Mouse (Mus musculus) frontal cortex, postnatal 14 days (tissue): Measurements from ENCODE around the gene Sumo3.
A peak's percentile ranks its signal among the peaks of the same experiment; 100 is the strongest.

Experiments
- DNase-seq, 2 experiments: peaks; one replicate each; pipeline ENCODE4 v3.0.0; 2022; ENCODE audit warnings: low spot score in 2 of 2

The Sumo3 gene

DNA sequence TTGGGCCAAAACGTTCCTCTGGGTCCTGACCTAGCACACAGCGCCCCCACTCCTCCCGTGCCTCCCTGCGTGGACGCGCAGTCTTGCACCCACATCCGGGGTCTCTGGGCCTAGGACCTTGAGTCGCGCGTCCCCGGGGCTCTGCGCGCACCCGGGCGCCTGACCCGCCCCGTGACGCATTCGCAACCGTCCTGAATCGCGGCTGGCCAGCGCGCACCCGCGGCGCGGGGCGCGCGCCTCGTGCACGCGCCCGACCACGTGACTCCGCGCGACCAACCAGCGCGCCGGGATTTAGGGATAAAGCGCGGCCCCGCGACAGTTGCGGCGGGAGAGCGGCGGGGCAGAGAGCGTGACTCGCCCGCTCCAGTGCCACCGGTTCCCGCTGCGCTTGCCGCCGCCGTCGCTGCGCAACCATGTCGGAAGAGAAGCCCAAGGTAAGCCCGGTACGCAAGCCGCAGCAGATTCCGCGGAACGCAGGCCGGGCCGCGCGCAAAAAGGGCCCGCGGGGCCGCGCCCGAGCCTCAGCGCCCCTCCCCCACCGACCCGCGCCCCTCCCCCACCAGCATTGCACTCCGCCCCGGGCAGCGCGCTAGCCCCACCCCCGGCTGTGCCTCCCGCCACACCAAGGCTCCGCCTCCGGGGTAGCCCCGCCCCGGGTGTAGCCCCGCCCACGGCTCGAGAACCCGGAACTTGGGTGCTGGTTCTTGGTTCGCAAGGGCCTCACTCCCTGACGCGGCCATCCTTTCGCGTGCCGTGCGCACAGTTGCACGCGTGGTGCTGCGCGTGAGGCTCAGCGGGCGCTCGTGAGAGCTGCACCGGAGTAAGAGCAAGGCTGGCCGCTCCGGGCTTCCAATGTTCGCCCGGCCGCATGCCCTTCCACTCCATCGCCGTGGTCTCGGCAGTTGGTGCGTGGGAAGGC is at the start of gene Sumo3, which contains the start of gene Gm49325:
TSS of gene Sumo3 (plus strand) at position 190 of the 919 bp plus-strand sequence.
TSS of gene Gm49325 (plus strand) at position 290 of the 919 bp plus-strand sequence.
- peak; percentile 88 to 90 for DNase-seq

DNA sequence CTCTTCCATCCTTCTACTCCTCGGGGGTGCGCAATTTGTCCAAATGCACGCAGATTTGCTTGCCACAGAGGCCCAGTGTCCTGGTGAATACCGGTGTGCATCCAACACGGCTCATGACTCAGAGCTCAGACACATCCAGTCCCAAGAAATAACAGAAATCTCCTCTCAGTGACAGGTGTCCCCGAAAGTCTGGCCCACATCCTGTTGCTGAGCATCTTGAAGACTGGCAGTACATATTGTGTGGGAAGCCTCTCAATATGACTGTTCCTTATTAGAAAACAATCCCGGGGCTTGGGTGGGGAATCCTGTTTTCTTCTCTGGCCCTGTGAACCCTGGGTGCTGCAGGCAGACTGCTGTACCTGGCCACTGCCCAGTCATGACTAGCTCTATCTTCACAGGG is 49.3 kb upstream of the Sumo3 start:
- DNase-seq = no peak

- no peak for DNase-seq
Observed at GRCm38 (mm10) chr10:77557641-77558040, 48.3 kb upstream of the Sumo3 start.

GRCm38 (mm10) chr10:77560090-77560489 is 45.8 kb upstream of the Sumo3 start:
- DNase-seq = no peak

DNA sequence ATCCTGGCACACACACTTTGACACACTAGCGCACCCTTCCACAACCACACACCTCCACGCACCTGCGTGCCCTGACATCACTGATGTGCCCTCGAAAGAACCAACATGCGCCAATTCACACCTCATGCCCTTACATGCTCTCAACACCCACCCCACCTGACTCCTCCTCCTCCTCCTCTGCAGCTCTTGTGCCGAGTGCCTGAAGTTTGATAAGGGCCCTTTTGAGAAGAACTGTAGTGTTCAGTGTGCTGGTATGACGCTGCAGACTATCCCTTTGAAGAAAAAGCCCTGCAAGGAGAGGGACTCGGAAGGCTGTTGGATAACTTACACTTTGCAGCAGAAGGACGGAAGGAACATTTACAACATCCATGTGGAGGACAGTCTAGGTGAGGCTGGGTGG is 45.1 kb upstream of the Sumo3 start:
- DNase-seq = no peak

DNA sequence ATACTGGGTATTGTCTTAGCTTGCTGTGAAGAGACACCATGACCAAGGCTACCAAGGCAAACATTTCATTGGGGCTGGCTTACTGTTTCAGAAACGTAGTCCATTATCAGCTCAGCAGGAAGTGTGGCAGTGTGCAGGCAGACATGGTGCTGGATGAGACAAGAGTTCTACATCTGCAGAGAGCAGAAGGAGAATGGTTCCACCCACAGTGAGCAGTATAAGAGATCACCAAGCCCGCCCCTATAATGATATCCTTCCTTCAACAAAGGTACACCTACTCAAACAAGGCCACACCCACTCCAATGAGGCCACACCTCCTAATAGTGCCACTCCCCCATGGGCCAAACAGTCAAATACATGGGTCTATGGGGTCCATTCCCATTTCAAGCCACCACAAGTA is 44.4 kb upstream of the Sumo3 start:
- DNase-seq = no peak

- DNase-seq = no peak
Observed at GRCm38 (mm10) chr10:77565005-77565404, 40.9 kb upstream of the Sumo3 start.

- peak in 1 of 2 experiments; percentile 56 for DNase-seq
Observed at GRCm38 (mm10) chr10:77566651-77567050, 39.2 kb upstream of the Sumo3 start.

DNA sequence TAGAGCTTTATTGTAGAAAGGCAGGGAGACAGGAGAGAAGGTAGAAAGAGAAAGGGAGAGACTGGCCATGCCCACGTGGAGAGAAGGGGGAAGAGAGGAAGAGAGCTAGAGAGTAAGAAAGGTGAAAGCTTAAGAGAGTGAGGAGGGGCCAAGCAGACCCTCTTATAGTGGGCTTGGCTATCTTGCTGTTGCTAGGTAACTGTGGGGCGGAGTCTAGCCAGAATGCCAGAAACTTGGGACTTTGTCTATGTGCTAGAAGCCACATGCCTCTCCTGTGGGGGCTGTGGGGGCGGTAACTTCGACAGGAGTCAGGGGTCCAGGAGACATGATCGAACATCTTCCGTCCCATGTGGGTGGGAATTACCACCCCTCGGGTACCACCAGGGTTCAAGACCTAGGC is 36.4 kb upstream of the Sumo3 start:
- no peak for DNase-seq

DNA sequence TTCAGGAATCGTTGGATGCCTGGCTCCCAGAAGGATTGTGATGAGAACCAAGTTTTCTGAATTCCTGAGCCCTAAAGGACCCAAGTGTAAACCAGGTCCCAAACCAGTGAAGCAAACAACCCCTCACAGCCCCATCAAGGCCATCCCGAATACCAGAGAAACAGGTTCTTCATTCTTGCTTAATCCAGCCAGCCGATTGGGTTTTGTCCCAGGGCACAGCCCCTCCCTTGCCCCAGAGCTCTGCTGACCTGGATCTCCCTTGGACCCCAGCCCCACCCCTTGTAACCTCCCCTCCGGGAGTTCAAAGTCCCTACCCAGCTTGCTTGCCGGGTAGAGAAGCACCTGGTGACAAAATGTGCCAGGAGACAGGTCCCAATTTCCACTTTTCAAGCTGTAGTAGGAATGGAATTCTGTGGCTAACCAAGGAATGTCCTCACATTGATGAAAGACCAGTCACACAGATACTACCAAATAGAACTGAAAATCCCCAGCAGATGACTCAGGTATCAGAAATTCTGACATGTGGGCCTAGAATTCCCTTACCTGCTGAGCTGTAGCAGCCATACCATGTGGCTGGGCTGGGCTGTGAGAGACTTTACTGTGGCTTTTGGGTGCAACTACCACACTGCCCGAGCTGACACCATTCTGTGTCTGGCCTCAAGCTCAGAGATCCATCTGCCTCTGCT is 35.8 kb upstream of the Sumo3 start:
- DNase-seq = no peak

- DNase-seq = no peak
Observed at GRCm38 (mm10) chr10:77572225-77572624, 33.7 kb upstream of the Sumo3 start.

DNA sequence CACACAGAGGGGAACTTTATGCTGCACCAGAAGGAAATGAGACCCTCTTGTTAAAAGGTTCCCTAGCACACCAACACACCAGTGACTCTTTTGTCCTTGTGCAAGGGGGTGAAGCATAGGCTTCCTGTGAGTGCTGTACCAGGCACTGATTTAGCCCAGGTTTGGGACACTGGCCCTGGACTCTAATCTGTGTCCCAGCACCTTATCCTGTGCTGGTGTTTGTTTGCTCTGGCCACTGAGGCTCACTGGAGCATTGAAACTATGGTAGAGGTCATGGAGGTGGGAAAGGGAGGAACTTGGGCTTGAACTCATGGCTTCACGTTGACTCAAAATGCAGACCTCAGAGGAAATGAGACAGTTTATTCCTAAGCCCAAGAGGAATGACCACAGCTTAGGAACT is 32.7 kb upstream of the Sumo3 start:
- DNase-seq = no peak

GRCm38 (mm10) chr10:77580027-77580920 is 25.6 kb upstream of the Sumo3 start:
- DNase-seq = no peak

GRCm38 (mm10) chr10:77581023-77581407 is 24.9 kb upstream of the Sumo3 start:
- DNase-seq = no peak

- DNase-seq = peak; percentile 89 to 91
Observed at GRCm38 (mm10) chr10:77581408-77582284, 24.3 kb upstream of the Sumo3 start, which contains the start of gene Pttg1ip. Pttg1ip (plus strand) TSS chr10:77581720.

GRCm38 (mm10) chr10:77582285-77582618 is 23.6 kb upstream of the Sumo3 start:
- DNase-seq = no peak

GRCm38 (mm10) chr10:77583795-77584422 is 22.0 kb upstream of the Sumo3 start:
- DNase-seq = no peak

DNA sequence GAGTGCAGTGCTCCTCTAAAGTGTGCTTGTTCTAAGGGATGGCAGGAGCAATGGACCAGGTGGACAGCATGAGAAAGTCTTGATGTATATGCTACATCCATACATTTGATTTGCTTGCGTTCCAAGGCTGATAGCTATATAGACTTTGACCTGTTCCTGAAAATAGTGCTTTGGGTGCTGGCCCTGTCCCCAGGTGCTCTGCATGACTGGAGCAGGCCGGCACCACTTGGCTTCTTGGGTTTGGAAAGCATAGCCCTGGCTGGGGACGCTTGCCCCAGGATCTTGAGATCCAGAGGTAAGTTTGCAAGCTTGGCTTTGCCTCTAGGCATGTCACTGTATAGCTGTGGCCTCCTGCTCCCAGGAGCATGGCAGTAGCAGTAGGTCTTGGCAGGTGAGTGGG is 19.3 kb upstream of the Sumo3 start:
- no peak for DNase-seq

- no peak for DNase-seq
Observed at GRCm38 (mm10) chr10:77587091-77587775, 18.7 kb upstream of the Sumo3 start.

- no peak for DNase-seq
Observed at GRCm38 (mm10) chr10:77588036-77588435, 17.9 kb upstream of the Sumo3 start.
